Mouse (Mus musculus): ENCODE data around the gene Chmp4b. TPM values are rescaled to one million over a fixed set of nuclear protein-coding genes. Genes with fewer than 3 reads are reported as not detected.

Gene Chmp4b
- polyA plus RNA-seq, 1 experiment from 2014 or later: 19.3 TPM

- 79% methylated on average over 3 of the region's 3 CpGs for WGBS
- Histone ChIP-seq H3K4me1 (replicated peaks; ENCODE audit: control insufficient read depth, insufficient read depth, low read length) (no peaks in the 10 kb centered on the region), H3K9ac (ENCODE audit: low read length) (no peak overlapping the region), H3K4me2 (ENCODE audit: low read depth, low read length) (no peak overlapping the region), H3K27me3 (ENCODE audit: control insufficient read depth, insufficient read depth, low read depth, low read length) (no peaks in the 10 kb centered on the region), H3K4me3 (ENCODE audit: low read length) (no peak overlapping the region), H3K36me3 (ENCODE audit: control insufficient read depth, insufficient read depth, low read length) (peaks cover 14% of the 10 kb centered on the region), H3K9me3 (ENCODE audit: control insufficient read depth, low read length) (no peaks in the 10 kb centered on the region), H3K27ac (ENCODE audit: low read length) (no peak overlapping the region)
- no peak for ATAC-seq (ENCODE audit: low read depth)
Measured at GRCm38 (mm10) chr2:154686819-154687218, 35.3 kb downstream of the Chmp4b start.

DNA sequence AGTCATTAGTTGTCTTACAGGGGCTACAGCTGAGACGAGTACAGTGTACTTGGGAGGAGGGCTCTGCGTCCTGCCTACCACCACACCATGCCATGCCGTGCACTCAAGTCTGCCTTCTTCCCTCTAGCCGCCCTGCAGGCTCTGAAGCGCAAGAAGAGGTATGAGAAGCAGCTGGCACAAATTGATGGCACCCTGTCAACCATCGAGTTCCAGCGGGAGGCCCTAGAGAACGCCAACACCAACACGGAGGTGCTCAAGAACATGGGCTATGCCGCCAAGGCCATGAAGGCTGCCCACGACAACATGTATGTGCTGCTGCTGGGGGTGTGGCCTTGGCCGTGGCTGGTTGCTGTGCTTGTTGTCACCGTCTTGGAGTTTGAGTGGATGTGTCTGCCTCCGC, 37.9 kb downstream of the Chmp4b start:
- 71% methylated on average over 14 of the region's 14 CpGs for WGBS
- Histone ChIP-seq H3K4me1 (replicated peaks; ENCODE audit: control insufficient read depth, insufficient read depth, low read length) (no peaks in the 10 kb centered on the region; the same call in 1 of the 2 replicates), H3K9ac (ENCODE audit: low read length) (no peak overlapping the region), H3K4me3 (ENCODE audit: low read length) (no peak overlapping the region), H3K4me2 (ENCODE audit: low read depth, low read length) (no peak overlapping the region), H3K36me3 (ENCODE audit: control insufficient read depth, insufficient read depth, low read length) (peaks cover 28% of the 10 kb centered on the region), H3K27ac (ENCODE audit: low read length) (no peak overlapping the region), H3K9me3 (ENCODE audit: control insufficient read depth, low read length) (no peaks in the 10 kb centered on the region), H3K27me3 (ENCODE audit: control insufficient read depth, insufficient read depth, low read depth, low read length) (no peaks in the 10 kb centered on the region)
- ATAC-seq (ENCODE audit: low read depth): no peak

DNA sequence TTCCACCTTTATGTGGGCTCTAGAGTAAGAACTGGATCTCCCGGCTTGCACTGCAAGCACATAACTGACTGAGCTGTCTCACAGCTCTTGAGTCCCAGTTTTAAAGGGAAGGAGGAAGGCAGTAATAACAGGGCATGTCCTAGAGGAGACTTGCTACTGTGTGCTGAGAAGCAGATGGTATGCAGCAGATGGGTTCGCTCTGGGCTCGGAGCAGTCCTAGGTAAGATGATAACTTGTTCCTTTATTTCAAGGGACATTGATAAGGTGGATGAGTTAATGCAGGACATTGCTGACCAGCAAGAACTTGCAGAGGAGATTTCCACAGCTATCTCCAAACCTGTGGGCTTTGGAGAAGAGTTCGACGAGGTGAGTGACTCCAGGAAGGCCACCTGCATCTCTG, 39.5 kb downstream of the Chmp4b start:
- peaks cover 35% of the 10 kb centered on the region for H3K36me3 ChIP-seq (ENCODE audit: control insufficient read depth, insufficient read depth, low read length)
- no peak overlapping the region for H3K27ac ChIP-seq (ENCODE audit: low read length)
- no peak overlapping the region for H3K4me3 ChIP-seq (ENCODE audit: low read length)
- no peak overlapping the region for H3K9ac ChIP-seq (ENCODE audit: low read length)
- H3K4me1 ChIP-seq (replicated peaks; ENCODE audit: control insufficient read depth, insufficient read depth, low read length): no peaks in the 10 kb centered on the region; the same call in 1 of the 2 replicates
- H3K27me3 ChIP-seq (ENCODE audit: control insufficient read depth, insufficient read depth, low read depth, low read length): no peaks in the 10 kb centered on the region
- no peak overlapping the region for H3K4me2 ChIP-seq (ENCODE audit: low read depth, low read length)
- 93% methylated on average over 5 of the region's 5 CpGs for WGBS
- no peaks in the 10 kb centered on the region for H3K9me3 ChIP-seq (ENCODE audit: control insufficient read depth, low read length)
- no peak for ATAC-seq (ENCODE audit: low read depth)

- peak; percentile 41; the same call in 1 of the 2 replicates for ATAC-seq (ENCODE audit: low read depth)
- no peak overlapping the region for H3K9ac ChIP-seq (ENCODE audit: low read length)
- peaks cover 35% of the 10 kb centered on the region for H3K36me3 ChIP-seq (ENCODE audit: control insufficient read depth, insufficient read depth, low read length)
- no peak overlapping the region for H3K4me3 ChIP-seq (ENCODE audit: low read length)
- H3K27me3 ChIP-seq (ENCODE audit: control insufficient read depth, insufficient read depth, low read depth, low read length): no peaks in the 10 kb centered on the region
- no peak overlapping the region for H3K4me2 ChIP-seq (ENCODE audit: low read depth, low read length)
- no peaks in the 10 kb centered on the region; the same call in 1 of the 2 replicates for H3K4me1 ChIP-seq (replicated peaks; ENCODE audit: control insufficient read depth, insufficient read depth, low read length)
- H3K27ac ChIP-seq (ENCODE audit: low read length): peak overlapping the region; percentile 83
- H3K9me3 ChIP-seq (ENCODE audit: control insufficient read depth, low read length): no peaks in the 10 kb centered on the region
- WGBS: 72% methylated on average over 11 of the region's 11 CpGs
Measured at GRCm38 (mm10) chr2:154693186-154693940, 41.9 kb downstream of the Chmp4b start.

- ATAC-seq (ENCODE audit: low read depth): peak; percentile 83
- no peak overlapping the region for H3K4me2 ChIP-seq (ENCODE audit: low read depth, low read length)
- peaks cover 35% of the 10 kb centered on the region for H3K36me3 ChIP-seq (ENCODE audit: control insufficient read depth, insufficient read depth, low read length)
- peak overlapping the region; percentile 83 for H3K27ac ChIP-seq (ENCODE audit: low read length)
- H3K4me3 ChIP-seq (ENCODE audit: low read length): no peak overlapping the region
- no peaks in the 10 kb centered on the region for H3K9me3 ChIP-seq (ENCODE audit: control insufficient read depth, low read length)
- no peaks in the 10 kb centered on the region; the same call in 1 of the 2 replicates for H3K4me1 ChIP-seq (replicated peaks; ENCODE audit: control insufficient read depth, insufficient read depth, low read length)
- H3K27me3 ChIP-seq (ENCODE audit: control insufficient read depth, insufficient read depth, low read depth, low read length): no peaks in the 10 kb centered on the region
- WGBS: 71% methylated on average over 12 of the region's 12 CpGs
- no peak overlapping the region for H3K9ac ChIP-seq (ENCODE audit: low read length)
Measured at GRCm38 (mm10) chr2:154693941-154694256, 42.4 kb downstream of the Chmp4b start.

- Histone ChIP-seq H3K27ac (ENCODE audit: low read length) (no peak overlapping the region), H3K4me2 (ENCODE audit: low read depth, low read length) (no peak overlapping the region), H3K4me3 (ENCODE audit: low read length) (no peak overlapping the region), H3K4me1 (replicated peaks; ENCODE audit: control insufficient read depth, insufficient read depth, low read length) (no peaks in the 10 kb centered on the region; the same call in 1 of the 2 replicates), H3K9ac (ENCODE audit: low read length) (no peak overlapping the region), H3K9me3 (ENCODE audit: control insufficient read depth, low read length) (no peaks in the 10 kb centered on the region), H3K36me3 (ENCODE audit: control insufficient read depth, insufficient read depth, low read length) (peaks cover 26% of the 10 kb centered on the region), H3K27me3 (ENCODE audit: control insufficient read depth, insufficient read depth, low read depth, low read length) (no peaks in the 10 kb centered on the region)
- WGBS: 60% methylated on average over 8 of the region's 8 CpGs
- ATAC-seq (ENCODE audit: low read depth): no peak
Measured at GRCm38 (mm10) chr2:154695690-154696089, 44.2 kb downstream of the Chmp4b start.

GRCm38 (mm10) chr2:154696660-154697059, 45.2 kb downstream of the Chmp4b start:
- H3K36me3 ChIP-seq (ENCODE audit: control insufficient read depth, insufficient read depth, low read length): peaks cover 22% of the 10 kb centered on the region
- no peaks in the 10 kb centered on the region for H3K27me3 ChIP-seq (ENCODE audit: control insufficient read depth, insufficient read depth, low read depth, low read length)
- no peaks in the 10 kb centered on the region; the same call in 1 of the 2 replicates for H3K4me1 ChIP-seq (replicated peaks; ENCODE audit: control insufficient read depth, insufficient read depth, low read length)
- no peak overlapping the region for H3K4me2 ChIP-seq (ENCODE audit: low read depth, low read length)
- no peaks in the 10 kb centered on the region for H3K9me3 ChIP-seq (ENCODE audit: control insufficient read depth, low read length)
- no peak for ATAC-seq (ENCODE audit: low read depth)
- H3K9ac ChIP-seq (ENCODE audit: low read length): no peak overlapping the region
- no peak overlapping the region for H3K27ac ChIP-seq (ENCODE audit: low read length)
- H3K4me3 ChIP-seq (ENCODE audit: low read length): no peak overlapping the region
- 79% methylated on average over 3 of the region's 3 CpGs for WGBS

- H3K9me3 ChIP-seq (ENCODE audit: control insufficient read depth, low read length): no peaks in the 10 kb centered on the region
- 90% methylated on average over 4 of the region's 4 CpGs for WGBS
- H3K4me3 ChIP-seq (ENCODE audit: low read length): no peak overlapping the region
- peaks cover 6% of the 10 kb centered on the region for H3K36me3 ChIP-seq (ENCODE audit: control insufficient read depth, insufficient read depth, low read length)
- H3K27me3 ChIP-seq (ENCODE audit: control insufficient read depth, insufficient read depth, low read depth, low read length): no peaks in the 10 kb centered on the region
- no peaks in the 10 kb centered on the region for H3K4me1 ChIP-seq (replicated peaks; ENCODE audit: control insufficient read depth, insufficient read depth, low read length)
- H3K27ac ChIP-seq (ENCODE audit: low read length): no peak overlapping the region
- no peak for ATAC-seq (ENCODE audit: low read depth)
- no peak overlapping the region for H3K9ac ChIP-seq (ENCODE audit: low read length)
- H3K4me2 ChIP-seq (ENCODE audit: low read depth, low read length): no peak overlapping the region
Measured at GRCm38 (mm10) chr2:154699360-154699759, 47.9 kb downstream of the Chmp4b start.

DNA sequence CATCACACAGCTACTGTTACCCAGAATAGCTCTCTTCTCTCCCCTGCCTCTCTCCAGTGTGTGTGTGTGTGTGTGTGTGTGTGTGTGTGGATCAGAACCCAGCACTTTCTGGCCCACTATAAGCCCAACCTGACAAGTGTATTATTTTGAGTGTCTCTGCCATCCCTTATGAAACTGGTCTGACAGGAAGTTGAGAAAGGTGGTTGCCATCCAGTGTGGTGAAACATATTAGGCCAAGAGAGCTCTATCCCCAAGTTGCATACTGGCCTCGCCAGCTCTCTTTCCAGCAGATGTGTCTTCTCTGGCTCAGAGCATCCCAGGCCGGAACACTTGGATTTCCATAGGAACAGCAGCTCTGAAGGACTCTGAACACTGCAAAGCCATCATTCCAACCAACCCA, 48.7 kb downstream of the Chmp4b start:
- no peak overlapping the region for H3K9ac ChIP-seq (ENCODE audit: low read length)
- H3K36me3 ChIP-seq (ENCODE audit: control insufficient read depth, insufficient read depth, low read length): peaks cover 4% of the 10 kb centered on the region; the same call in 1 of the 2 replicates
- no peak for ATAC-seq (ENCODE audit: low read depth)

More for the DNA sequence above, 48.7 kb downstream of the Chmp4b start:
- Histone ChIP-seq H3K4me3 (ENCODE audit: low read length) (no peak overlapping the region), H3K4me1 (replicated peaks; ENCODE audit: control insufficient read depth, insufficient read depth, low read length) (no peaks in the 10 kb centered on the region), H3K9me3 (ENCODE audit: control insufficient read depth, low read length) (no peaks in the 10 kb centered on the region), H3K4me2 (ENCODE audit: low read depth, low read length) (no peak overlapping the region), H3K27me3 (ENCODE audit: control insufficient read depth, insufficient read depth, low read depth, low read length) (no peaks in the 10 kb centered on the region), H3K27ac (ENCODE audit: low read length) (no peak overlapping the region)
- WGBS: 86% methylated on average over 2 of the region's 2 CpGs

Data from lung, embryonic 16.5 days (tissue).